Mouse (Mus musculus) ES-E14 (cell line): ENCODE results near the gene Lig3.

Experiments
- CHD2 ChIP-seq: IDR thresholded peaks from 2 replicates; pipeline ENCODE4 v1.6.1; 2014; ENCODE audit warnings: mild to moderate bottlenecking, low read depth, low read length, inconsistent platforms
- HCFC1 ChIP-seq: IDR thresholded peaks from 2 replicates; pipeline ENCODE4 v1.6.1; 2012; ENCODE audit warnings: low read length, inconsistent platforms, borderline replicate concordance; ENCODE audit not compliant: insufficient read depth
- MAFK ChIP-seq: IDR thresholded peaks from 2 replicates; pipeline ENCODE4 v1.6.1; 2014; ENCODE audit warnings: mild to moderate bottlenecking, low read depth, low read length, inconsistent platforms; ENCODE audit not compliant: insufficient read depth
- ZNF384 ChIP-seq: IDR thresholded peaks from 2 replicates; pipeline ENCODE4 v1.6.1; 2012; ENCODE audit warnings: low read depth, low read length, inconsistent platforms

DNA sequence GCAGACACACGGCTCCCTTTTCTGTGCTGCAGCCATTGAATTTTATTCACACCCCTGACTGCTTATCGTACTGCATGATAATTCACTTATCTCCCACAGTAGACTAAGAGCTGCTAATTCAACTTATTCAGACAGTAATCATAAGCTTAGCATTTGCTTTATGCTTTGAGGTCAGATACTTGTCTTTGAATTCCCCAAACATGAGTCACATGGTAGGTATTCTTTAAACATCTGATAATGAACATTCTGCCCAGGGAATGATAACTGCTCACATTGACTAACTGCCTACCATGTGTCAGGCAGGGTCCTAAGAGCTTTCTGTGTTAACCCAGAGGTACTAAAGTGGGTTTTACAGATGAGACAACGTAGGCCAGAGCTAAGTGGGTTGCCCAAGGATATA, 25.7 kb downstream of the Lig3 start:
- no peak for TF ChIP-seq ZNF384
- TF ChIP-seq HCFC1 = no peak
- no peak for TF ChIP-seq CHD2
- TF ChIP-seq MAFK = no peak
